Mouse (Mus musculus): ENCODE measurements around the gene M1ap.
A peak's percentile ranks its signal among the peaks of the same experiment; 100 is the strongest.

The M1ap gene

DNA sequence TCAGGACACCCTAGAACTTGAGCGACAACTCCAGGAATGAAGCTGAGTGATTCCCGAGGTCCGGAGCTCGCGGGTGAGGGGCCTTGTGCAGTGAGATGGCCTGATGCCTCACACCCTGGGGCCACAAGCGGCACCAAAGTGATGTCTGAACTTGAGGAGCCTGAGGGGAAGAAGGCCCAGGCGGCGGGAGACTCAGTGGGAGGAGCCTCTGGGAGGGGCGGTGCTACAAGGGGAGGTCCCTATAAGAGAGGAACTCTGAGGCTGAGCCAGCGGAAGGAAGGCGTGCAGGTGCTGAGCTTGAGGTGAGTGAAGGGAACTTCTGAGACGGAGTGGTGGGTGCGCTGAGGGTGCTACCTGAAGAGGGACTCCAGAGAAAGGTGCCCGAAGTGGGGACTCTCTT, at the start of gene M1ap:
Gene M1ap (plus strand): TSS at position 252 of the 400 bp plus-strand sequence.
- DNase-seq, result no peak

DNA sequence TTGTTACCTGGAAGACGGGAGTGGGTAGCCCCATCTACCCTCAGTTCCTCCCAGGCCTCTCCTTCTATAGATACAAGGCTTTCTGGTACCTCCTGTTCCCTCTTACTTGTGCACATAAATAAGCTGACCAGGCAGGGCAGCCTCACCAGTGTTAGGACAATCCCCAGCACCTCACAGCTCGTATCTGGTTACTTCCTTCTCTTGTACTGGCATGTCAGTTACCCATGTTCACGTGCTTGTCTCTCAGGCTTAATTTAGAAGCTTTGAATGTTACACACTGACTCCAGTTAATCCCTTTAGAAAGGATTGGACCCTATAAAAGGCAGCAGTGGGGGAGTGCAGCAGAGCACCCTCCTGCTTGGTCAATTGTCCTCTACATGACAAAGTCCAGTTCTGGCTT, 49.4 kb upstream of the M1ap start:
- DNase-seq, result no peak

DNA sequence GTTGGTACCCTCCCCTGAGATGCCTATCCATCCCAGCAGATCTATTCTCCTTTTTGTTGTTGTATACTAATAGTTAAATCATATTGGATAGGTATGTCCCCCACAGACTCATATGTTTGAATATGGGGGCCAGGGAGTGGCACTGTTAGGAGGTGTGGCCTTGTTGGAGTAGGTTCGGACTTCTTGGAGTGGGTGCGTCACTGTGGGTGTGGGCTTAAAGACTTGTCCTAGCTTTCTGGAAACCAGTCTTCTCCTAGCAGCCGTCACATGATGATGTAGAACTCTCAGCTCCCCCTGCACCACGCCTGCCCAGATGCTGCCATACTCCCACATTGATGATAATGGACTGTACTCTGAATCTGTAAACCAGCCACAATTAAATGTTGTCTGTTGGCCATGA, 48.5 kb upstream of the M1ap start:
- DNase-seq, result no peak

DNA sequence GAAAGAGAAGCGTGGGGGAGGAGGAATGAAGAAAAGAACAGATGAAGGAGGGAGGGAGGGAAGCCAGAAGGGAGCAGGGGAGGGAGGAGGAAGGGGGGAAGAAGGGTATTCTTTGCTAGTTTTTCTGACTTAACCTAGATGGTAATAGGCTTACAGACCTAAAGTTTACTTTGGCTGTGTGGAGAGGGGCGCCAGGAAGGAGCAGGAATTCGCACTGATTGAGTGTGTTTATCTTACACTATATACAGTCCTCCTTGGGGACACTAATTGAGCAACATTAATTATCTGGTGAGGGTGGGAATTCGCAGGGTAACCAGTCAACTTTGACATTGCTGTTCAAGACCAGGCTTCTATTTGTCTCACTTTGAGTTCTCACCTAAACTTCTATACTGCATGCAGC, 48.0 kb upstream of the M1ap start:
- no peak for DNase-seq

DNA sequence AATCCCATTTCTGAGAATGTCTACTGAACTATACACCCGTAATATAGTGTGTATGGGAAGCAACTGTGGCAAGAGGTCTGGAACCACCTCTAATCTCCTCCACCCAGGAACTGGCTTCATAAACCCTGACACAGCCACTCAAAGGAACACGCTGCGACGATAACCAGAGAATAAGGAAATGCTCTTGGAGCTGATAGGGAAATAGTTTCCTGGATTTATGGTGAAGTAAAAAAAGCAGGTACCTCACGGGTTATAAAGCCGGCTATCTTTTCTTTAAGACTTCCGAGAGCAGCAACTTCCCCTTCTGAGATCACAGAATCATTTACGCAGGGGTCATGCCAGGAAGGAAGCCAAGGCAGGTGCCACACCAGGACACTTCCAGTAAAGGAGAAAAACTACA, 44.1 kb upstream of the M1ap start:
- no peak for DNase-seq

DNA sequence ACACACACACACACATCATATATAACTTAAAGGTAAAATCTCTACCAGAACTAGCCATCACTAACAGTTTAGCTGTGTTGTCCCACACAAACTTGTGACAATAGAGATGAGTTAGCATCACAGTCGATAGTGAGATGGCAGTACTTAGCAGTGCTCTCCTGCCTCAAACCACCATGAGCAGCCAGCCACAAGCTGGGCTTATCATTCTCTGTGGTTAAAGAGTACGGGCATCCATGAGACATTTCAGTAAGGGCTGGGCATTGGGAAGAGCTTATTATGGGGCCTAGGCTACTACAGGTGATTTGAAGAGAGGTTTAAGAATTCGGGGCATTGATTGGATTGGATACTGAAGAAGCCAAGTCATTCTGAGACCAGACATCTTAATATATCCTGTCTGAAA, 39.7 kb upstream of the M1ap start:
- no peak for DNase-seq

DNA sequence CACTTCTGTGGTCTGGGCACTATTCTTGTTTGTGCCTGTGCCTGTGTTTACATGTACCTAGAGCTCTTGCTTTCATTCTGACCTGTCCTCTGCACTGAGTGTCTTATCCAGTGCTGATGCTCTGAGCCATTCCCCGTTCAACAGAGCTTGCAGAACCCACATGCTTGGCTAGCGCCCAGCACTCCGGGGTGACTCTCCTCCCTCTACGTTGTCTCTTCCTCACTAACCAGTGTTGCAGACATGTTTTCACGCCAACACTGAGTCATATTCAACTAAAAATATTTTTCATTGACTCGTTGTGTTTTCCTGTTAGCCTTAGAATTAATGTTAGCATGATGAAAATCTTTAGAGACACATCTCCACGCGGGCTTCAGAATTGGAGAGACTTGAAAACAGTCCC, 38.7 kb upstream of the M1ap start:
- no peak for DNase-seq

DNA sequence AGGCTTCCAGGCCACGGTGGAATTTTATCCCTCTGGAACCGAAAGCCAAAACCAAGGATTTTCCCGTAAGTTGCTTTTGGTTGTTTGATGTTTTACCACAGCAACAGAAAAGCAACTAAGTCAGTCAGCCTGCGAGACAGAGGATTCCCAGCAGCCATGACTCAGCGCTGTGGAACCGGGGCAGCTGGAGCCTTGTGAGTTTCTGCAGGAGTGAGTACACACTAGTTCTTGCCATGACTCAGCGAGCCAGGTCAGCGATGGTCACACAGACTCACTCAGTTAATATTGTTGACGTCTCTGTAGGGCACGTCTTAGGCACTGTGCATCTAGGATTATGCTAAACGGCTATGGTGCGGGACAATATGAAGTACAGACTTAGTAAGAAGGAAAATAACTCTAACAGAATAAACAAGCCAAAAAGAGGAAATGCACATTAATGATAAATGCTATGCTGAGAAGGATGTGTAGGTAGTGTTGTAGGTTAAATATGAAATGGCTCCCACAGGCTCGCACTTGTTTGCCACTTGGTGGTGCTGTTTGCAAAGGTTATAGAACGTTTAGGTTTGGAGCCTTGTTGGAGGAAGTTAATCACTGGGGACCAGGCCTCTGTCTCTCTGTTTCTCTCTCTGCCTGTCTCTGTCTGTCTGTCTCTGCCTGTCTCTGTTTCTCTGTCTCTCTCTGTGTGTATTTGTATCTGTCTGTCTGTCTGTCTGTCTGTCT, 37.4 kb upstream of the M1ap start:
- DNase-seq, result peak; percentile 35

DNA sequence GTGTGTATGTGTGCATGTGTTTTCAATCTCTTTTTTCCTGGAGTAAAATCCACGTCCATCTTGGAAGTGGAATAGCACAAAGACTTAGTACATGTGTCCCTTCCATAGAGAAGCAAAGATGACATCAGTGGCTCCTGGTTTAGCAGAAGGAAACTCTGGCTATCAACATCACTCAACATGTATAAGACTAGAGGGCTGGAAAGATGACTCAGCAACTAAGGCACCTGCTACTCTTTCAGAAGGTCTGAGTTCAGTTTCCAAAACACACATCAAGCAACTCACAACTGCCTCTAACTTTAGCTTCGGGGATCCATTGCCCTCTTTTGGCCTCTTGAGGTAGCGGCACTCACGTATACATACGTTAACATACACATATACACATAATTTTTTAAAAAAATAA, 35.4 kb upstream of the M1ap start:
- DNase-seq, result no peak

DNA sequence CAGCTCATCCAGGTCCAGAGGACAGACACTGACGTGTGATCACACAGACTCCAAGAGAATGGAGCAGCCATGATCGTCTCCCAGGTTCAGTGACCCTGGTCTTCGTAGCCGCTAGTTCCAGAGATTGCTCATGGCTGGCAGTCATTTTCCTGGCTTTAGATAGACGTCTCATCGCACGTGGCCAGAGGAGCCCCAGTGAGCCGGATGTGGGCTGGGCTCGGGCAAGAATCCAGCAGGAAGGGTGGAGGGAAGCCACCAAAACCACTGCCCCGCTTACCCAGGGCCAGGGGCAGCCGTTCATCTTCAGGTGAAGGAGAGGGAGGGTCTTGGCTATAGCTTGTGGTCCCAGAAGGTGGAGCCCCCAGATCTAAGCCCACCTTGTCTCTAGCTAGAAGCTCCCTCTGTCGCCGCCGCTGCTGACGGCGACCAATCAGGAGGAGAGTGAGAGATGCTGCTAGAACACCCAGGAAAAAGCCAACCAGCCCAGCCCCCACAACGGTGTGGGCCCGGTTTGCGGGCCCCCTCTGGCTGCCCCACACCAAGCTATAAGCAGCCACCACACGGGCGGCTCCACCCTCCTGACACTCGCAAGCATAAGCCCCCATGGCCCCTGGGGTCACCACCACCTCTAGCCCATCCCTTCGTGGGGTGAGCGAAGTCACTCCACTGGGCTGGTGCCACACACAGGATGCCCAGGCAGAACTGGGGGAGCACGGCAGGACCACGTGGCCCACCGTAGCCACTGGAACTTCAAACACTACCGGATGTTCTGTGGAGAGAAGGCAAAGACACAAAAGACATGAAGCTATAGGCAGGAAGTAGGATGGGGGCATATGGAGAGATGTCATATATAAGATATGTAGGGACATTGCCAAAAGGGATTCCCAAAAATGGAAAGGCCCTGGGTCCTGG, 33.1 kb upstream of the M1ap start:
- peak; percentile 26 for DNase-seq

DNA sequence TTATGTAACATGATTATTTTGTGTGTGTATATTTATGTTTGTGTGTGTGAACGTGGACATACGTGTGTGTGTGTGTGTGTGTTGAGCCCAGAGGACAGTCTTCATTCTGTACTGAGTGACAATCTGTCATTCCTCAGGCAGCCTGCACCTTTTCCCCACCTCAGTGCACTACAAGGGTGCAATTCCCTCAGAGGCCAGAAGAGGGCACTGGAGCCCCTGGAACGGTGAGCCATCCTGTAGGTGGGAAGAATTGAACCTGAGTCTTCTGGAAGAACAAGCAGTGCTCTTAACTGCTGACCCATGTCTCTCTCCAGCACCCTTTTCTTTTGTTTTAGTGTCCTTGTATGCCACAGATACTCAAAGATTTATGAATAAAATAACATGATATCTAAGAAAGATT, 30.8 kb upstream of the M1ap start:
- DNase-seq, result peak; percentile 71

DNA sequence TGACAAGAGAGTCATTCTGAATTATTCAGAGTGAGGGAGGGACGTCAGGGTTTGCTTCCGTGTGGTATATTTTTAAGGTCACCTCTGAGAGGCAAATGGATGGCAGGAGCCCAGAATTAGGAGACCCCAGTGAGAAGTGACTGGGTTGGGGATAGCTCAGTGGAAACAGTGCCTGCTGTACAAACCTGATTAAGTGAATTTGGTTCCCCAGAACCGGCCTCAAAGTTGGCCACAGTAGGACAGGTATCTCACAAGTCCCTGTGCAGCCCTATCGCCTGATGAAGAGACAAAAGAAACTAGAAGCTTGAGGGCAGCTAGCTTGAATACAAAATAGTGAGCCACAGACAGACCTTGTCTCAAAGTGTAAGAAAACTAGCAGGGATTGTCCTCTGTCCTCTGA, 30.2 kb upstream of the M1ap start:
- no peak for DNase-seq

DNA sequence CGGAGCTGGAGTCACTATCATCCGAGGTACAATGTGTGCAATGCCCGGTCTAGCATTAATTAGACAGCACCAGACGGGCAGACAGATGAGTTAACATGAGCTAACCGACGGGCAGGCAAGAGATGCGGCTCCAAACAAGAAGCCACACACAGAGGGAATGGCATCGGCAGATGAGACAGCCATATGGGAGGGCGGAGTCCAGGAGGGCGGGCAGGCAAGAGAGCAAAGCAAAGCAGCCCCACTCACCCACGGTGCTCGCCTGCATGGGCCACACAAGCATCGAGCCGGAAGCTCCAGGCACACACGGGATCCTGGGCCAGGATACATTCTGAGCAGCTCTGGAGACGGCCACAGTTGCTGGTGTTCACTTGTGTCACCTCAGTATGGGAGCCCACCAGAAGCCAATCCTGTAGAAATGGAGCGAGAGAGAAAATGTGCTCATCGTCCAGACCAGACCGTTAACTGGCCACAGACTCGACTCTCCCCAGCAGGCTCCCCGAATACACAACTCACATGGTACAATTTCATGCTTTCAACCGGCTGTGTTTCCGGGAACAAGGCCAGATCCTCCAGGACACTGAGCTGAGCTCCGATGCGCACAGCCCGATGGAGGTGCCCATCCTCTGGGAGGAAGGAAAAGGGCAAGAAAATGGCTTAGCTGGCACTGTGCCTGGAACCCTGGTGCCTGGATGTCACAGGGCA, 29.5 kb upstream of the M1ap start:
- no peak for DNase-seq

DNA sequence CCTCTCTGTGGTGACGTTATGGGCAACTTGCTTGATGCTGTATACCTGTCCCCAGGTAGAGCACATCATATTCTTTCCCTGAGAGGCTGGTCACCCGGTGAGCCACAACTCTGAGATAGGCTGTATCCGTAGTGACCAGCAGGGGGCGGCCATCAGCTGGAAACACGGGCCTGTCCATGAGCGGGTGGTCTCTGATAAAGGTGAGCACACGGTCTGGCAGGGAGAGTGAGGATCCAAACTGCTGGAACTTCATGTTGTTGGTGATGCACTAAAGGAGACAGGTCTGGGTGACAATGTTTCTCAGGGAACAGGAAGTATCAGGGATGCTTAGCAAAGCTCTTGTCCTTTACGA, 28.9 kb upstream of the M1ap start:
- DNase-seq, result peak; percentile 72

DNA sequence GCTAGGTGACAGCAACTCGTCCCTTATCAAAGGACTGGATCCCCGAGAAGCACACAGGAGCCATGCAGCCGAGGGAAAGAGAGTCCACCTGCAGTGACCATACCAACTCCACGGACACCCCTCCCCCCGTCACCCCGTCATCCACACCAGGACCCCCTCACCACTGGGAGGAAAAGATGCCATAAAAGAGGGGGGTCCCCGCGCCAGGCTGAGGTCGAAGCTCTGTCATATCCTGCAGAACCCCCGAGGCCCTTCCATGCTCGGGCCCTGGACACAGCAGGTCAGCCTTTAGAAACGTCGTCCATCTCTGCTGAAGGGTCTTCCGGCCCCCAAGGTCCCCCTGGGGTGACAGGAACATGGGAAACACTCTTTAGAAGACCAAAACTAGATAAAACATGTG, 28.3 kb upstream of the M1ap start:
- DNase-seq, result no peak

DNA sequence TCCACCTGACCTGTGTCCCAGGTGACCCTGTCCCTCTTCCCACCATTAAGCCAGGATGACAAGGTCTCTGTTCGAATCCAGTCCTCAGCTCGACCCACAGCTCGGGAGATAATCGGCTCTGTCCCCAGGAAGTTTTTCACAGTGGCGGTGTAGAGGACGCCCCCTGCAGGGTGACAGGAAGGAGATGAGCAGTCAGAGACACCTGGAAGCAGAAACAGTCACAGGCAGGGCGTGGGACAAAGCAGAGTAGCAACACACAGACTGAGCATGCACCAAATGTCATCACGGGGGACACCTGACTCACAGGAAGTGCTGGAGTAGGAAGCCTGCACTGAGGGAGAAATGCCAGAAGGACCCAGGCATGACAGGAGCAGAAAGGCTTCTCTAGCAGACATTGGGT, 27.2 kb upstream of the M1ap start:
- DNase-seq, result no peak

DNA sequence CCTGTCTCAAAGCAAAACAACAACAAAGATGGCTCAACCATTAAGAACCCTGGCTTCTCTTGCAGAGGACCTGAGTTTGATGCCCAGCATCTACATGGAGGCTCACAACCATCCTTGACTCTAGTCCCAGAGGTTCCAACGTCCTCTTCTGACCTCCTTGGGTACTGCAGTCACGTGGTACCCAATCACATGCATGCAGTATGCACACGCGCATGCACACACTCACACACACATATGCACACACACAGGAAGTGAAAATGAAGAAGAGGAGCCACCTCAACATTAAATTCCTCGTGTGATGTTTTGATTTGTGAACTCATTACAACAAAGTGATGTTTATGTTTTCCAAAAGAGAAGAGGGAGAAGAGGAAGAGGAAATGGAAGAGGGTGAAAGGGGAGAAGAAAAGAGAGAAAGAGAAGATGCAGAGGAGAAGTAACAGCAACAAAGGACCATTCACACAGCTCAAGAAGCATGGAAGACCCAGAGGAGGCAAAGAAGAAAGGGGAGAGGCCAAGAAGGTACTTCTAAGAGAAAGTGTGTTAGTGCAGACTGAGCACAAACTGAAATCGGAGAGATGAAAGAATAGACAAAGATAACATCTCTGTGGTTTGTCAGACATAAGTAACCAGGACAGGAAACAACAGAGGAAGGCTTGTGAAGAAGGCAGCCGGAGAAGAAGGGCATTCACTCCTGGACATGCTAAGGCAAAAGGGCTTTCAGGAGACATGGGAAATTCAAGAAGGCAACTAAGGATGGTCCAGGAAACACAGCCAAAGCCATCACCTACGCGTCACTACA, 25.1 kb upstream of the M1ap start:
- no peak for DNase-seq

DNA sequence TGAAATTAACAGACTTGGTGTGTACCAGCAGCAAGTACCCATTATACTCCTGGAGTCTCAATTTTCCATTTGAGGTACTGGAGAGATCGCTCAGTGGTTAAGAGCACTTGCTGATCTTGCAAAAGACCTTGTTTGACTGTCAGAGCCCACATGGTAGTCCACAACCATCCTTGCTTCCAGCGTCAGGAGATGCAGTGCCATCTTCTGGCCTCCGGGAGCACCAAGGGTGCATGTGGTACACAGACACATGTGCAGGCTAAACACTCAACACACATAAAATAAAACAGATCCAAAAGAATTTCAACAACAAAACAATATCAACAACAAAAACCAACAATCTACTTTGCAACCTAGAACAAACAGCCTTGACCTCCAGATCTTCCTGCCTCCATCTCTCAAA, 21.7 kb upstream of the M1ap start:
- no peak for DNase-seq

DNA sequence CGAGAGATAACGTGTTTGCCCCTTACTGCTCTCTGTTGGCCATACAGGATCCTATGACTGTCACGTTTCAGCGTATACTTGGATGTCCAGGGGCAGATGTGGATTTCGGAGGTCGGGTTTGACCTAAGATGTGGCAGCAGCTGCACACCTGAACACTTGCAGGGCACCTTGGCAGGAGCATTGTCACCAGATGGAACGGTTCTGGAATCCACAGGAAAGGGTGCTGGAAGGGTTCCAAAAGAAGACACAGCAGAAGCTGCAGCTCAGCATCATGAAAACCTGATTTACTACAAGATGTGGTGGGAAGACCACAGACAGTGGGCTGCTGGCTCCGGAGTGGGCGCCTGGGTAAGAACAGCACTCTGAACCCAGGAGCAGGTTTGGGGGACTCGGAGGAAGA, 20.6 kb upstream of the M1ap start:
- DNase-seq, result no peak

DNA sequence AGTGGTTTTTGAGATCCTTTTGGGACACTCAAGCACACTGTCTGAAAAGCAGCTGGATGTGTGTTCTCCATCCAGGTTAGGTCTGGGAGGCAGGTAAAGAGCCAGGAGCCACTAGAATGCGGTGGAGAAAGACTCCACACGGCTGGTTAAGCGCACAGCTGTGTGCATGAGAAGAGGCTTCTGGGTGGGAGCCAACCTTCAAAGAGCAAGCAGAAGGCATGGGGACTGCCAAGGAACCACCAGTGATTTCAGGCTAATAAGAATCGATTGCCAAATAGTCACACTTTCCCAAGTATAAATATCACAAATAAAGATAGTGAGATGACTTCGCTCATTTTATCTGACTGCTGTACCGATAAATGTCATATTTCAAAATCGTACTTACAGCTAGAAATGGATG, 20.2 kb upstream of the M1ap start:
- no peak for DNase-seq

DNA sequence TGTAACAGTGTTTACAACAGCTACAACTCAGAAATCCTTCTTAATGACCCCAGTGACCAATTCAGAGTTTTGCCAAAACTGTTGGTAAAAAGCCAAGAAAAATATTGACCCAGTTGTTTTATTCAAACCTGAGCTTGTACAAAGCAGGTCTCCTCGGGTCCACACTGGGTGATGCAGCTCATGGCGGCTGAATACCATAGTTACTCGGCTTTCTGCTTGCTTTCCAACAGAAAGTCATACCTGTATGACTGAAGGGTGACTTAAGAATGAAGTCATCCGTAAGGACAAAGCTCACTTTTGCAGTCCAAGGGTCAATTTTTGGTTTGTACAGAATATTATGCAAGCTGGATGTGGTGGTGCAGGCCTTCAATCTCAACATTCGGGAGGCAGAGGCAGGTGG, 19.1 kb upstream of the M1ap start:
- no peak for DNase-seq

DNA sequence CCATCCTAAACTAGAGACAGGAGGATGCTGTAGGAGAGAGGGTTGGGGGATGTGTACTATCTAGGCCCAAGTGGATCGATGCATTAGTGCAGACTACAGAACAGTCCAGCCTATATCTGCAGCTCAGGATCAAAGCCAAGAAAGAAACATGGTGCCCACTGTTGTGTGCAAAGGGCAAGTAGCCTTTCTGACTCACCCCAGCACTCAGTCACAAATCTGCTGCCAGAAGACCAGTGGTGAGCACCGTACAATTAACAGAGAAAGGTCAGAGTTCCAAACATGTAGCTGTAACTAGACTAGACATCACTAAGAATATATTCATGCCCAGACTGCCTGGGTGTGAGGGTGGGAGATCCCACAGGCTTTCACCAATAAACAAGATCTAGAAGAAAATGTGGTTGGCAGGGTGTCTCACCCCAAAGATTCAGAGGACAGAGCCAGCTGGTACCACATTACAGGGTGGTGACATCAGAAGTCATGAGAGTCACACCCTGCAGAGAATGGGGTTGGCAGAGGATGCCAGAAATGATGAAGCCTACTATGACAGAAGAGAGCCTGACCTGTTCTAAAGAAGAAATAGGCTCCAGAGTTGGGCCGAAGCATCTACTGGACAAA, 12.0 kb upstream of the M1ap start:
- no peak for DNase-seq

Data from kidney, postnatal 10 days (tissue).